ENCODE assay signal across 12 mouse cellular contexts in genomic region chr5:76702646-76703045, GRCm38 (mm10). TPM values are rescaled to one million over a fixed set of nuclear protein-coding genes. Genes with fewer than 3 reads are reported as not detected.
DNase-seq lines count a peak whose midpoint lies in the region; ATAC-seq lines count a peak whose summit lies in the region.
"Had no signal": no experiment of that assay in that cellular context is flagged by ENCODE, and none has a peak within 500 bp of the region (broad histone marks: within the 10 kb centered on the region; RNA-seq: fewer than 3 reads in every experiment).

No protein-coding gene starts in this region.

- no peak overlapping the region for H3K4me3 ChIP-seq in limb, embryonic 11.5 days (ENCODE audit: low read depth, low read length)
- no peak overlapping the region for H3K4me3 ChIP-seq in limb, embryonic 10.5 days
- H3K4me3 ChIP-seq in hindbrain, embryonic 15.5 days, result no peak overlapping the region
- no peak overlapping the region for H3K4me3 ChIP-seq in midbrain, embryonic 16.5 days (ENCODE audit: low read depth, low read length)
- H3K4me3 ChIP-seq: myocyte had no signal

- no peaks in the 10 kb centered on the region for H3K27me3 ChIP-seq in limb, embryonic 11.5 days (ENCODE audit: control insufficient read depth, insufficient read depth, low read length)
- no peaks in the 10 kb centered on the region for H3K27me3 ChIP-seq in limb, embryonic 10.5 days (ENCODE audit: low read depth, poor library complexity, severe bottlenecking)
- no peaks in the 10 kb centered on the region for H3K27me3 ChIP-seq in hindbrain, embryonic 15.5 days
- H3K27me3 ChIP-seq in midbrain, embryonic 16.5 days (ENCODE audit: control insufficient read depth, insufficient read depth, low read depth, low read length), result no peaks in the 10 kb centered on the region

- H3K9me3 ChIP-seq in limb, embryonic 11.5 days (ENCODE audit: control insufficient read depth, low read length), result no peaks in the 10 kb centered on the region
- no peaks in the 10 kb centered on the region for H3K9me3 ChIP-seq in limb, embryonic 10.5 days (replicated peaks)
- H3K9me3 ChIP-seq in hindbrain, embryonic 15.5 days, result no peaks in the 10 kb centered on the region
- no peaks in the 10 kb centered on the region for H3K9me3 ChIP-seq in midbrain, embryonic 16.5 days (replicated peaks; ENCODE audit: control insufficient read depth, low read length, poor library complexity, severe bottlenecking)

- H3K9ac ChIP-seq in limb, embryonic 11.5 days (ENCODE audit: low read length), result no peak overlapping the region
- no peak overlapping the region for H3K9ac ChIP-seq in hindbrain, embryonic 15.5 days
- H3K9ac ChIP-seq in midbrain, embryonic 16.5 days (ENCODE audit: low read depth, low read length), result no peak overlapping the region

- WGBS in limb, embryonic 11.5 days, result 33% methylated on average over 12 of the region's 12 CpGs
- 36% methylated on average over 12 of the region's 12 CpGs for WGBS in limb, embryonic 10.5 days
- WGBS in hindbrain, embryonic 15.5 days, result 22% methylated on average over 12 of the region's 12 CpGs
- WGBS in midbrain, embryonic 16.5 days, result 25% methylated on average over 12 of the region's 12 CpGs

- H3K4me2 ChIP-seq in limb, embryonic 11.5 days (ENCODE audit: low read depth, severe bottlenecking), result no peak overlapping the region
- peak overlapping the region; percentile 18; the same call in 1 of the 2 replicates for H3K4me2 ChIP-seq in hindbrain, embryonic 15.5 days
- peak overlapping the region; percentile 9; the same call in 1 of the 2 replicates for H3K4me2 ChIP-seq in midbrain, embryonic 16.5 days (ENCODE audit: low read length)

- no peaks in the 10 kb centered on the region for H3K36me3 ChIP-seq in limb, embryonic 11.5 days (ENCODE audit: control insufficient read depth, insufficient read depth, low read length)
- peaks cover 2% of the 10 kb centered on the region; the same call in 1 of the 2 replicates for H3K36me3 ChIP-seq in limb, embryonic 10.5 days
- no peaks in the 10 kb centered on the region for H3K36me3 ChIP-seq in hindbrain, embryonic 15.5 days
- no peaks in the 10 kb centered on the region for H3K36me3 ChIP-seq in midbrain, embryonic 16.5 days (ENCODE audit: control insufficient read depth, insufficient read depth, low read length)

- 0 out of 2 replicates have a peak, but pooled peaks have one; percentile 3 for ATAC-seq in limb, embryonic 11.5 days (ENCODE audit: insufficient number of reproducible peaks, low FRiP score, low TSS enrichment, low read depth)
- ATAC-seq in hindbrain, embryonic 15.5 days (ENCODE audit: low FRiP score, low read depth), result no peak
- no peak for ATAC-seq in midbrain, embryonic 16.5 days
- ATAC-seq: activated CD4-positive, CD25-positive, alpha-beta regulatory T cell, adult 4 months had no signal

- H3K27ac ChIP-seq in limb, embryonic 11.5 days (replicated peaks; ENCODE audit: low read depth, low read length), result no peak overlapping the region
- no peak overlapping the region for H3K27ac ChIP-seq in limb, embryonic 10.5 days
- H3K27ac ChIP-seq in hindbrain, embryonic 15.5 days (replicated peaks), result peak overlapping the region; percentile 52; the same call in 1 of the 2 replicates
- H3K27ac ChIP-seq in midbrain, embryonic 16.5 days (ENCODE audit: low read length), result no peak overlapping the region

- H3K4me1 ChIP-seq in limb, embryonic 11.5 days (ENCODE audit: control insufficient read depth, insufficient read depth, low read length), result peaks cover 4% of the 10 kb centered on the region; the same call in 1 of the 2 replicates
- H3K4me1 ChIP-seq in limb, embryonic 10.5 days, result peaks cover 24% of the 10 kb centered on the region
- H3K4me1 ChIP-seq in hindbrain, embryonic 15.5 days (replicated peaks), result peaks cover 61% of the 10 kb centered on the region
- peaks cover 38% of the 10 kb centered on the region for H3K4me1 ChIP-seq in midbrain, embryonic 16.5 days (ENCODE audit: control insufficient read depth, insufficient read depth, low read length)

- DNase-seq in adrenal gland, adult 2 months, result peak; percentile 29
- DNase-seq in adrenal gland, adult 8-10 months, result no peak
- DNase-seq in limb, embryonic 11.5 days (ENCODE audit: low spot score), result no peak
- DNase-seq in limb, embryonic 10.5 days (ENCODE audit: low spot score), result no peak
- no peak for DNase-seq in layer of hippocampus, adult 9-10 months (ENCODE audit: low spot score)
- no peak for DNase-seq in frontal cortex, postnatal 36 days (ENCODE audit: low spot score in 2 of 2)
- DNase-seq: layer of hippocampus, adult 9-11 months; thymus, postnatal 25 days had no signal

RNA-seq across cellular contexts. Expression of gene C530008M17Rik, which starts 46.3 kb away (rescaled TPM):
- total RNA-seq in adrenal gland, adult 2 months (2021), result 10 to 100 TPM in 1 of 2 experiments, 1 to 10 TPM in 1; 6.3 to 16.4 TPM
- polyA plus RNA-seq in adrenal gland, adult 2 months (2012; rRNA removed), result 3.7 and 14.1 TPM in 2 replicates
- 1 to 10 TPM; 8.3 to 9.8 (median 8.7) TPM for total RNA-seq in adrenal gland, adult 8-10 months (2022)
- 18.4 and 20.9 TPM in 2 replicates for polyA plus RNA-seq in limb, embryonic 11.5 days (2014; fragmentation: Nextera tagmentation; extraction: Ambion mirVana)
- polyA plus RNA-seq in limb, embryonic 10.5 days (2016; fragmentation: Nextera tagmentation; extraction: Ambion mirVana), result 25.2 and 26.7 TPM in 2 replicates
- polyA plus RNA-seq in hindbrain, embryonic 15.5 days (2015; fragmentation: Nextera tagmentation; extraction: Ambion mirVana), result 68.1 and 76.2 TPM in 2 replicates
- polyA plus RNA-seq in midbrain, embryonic 16.5 days (2015; fragmentation: Nextera tagmentation; extraction: Ambion mirVana), result 58.3 and 74.4 TPM in 2 replicates
